Mouse (Mus musculus) kidney, adult 9 months (tissue): Measurements from ENCODE around the gene Dhrs1.

Experiments used
- DNase-seq: peaks from one replicate; pipeline ENCODE4 v3.0.0; 2022

The Dhrs1 gene

GRCm38 (mm10) chr14:55762001-55762821 is 16.7 kb upstream of the Dhrs1 start:
- peak; percentile 46 for DNase-seq

GRCm38 (mm10) chr14:55761163-55761562 is 15.7 kb upstream of the Dhrs1 start, which contains the start of gene Ltb4r2:
Gene Ltb4r2, plus strand, starts transcription at chr14:55761428.
- DNase-seq: no peak

GRCm38 (mm10) chr14:55760156-55760555 is 14.7 kb upstream of the Dhrs1 start:
- DNase-seq: peak; percentile 96

GRCm38 (mm10) chr14:55758363-55758784 is 12.9 kb upstream of the Dhrs1 start, which contains the start of gene Cideb:
Gene Cideb, minus strand, starts transcription at chr14:55758458.
- DNase-seq: peak; percentile 95

- DNase-seq: no peak
Observed at GRCm38 (mm10) chr14:55757566-55757965, 12.1 kb upstream of the Dhrs1 start.

- DNase-seq: no peak
Observed at GRCm38 (mm10) chr14:55747051-55747847, 1.8 kb upstream of the Dhrs1 start.

GRCm38 (mm10) chr14:55745861-55746237 is 359 bp upstream of the Dhrs1 start:
- no peak for DNase-seq

- DNase-seq: peak; percentile 95
Observed at GRCm38 (mm10) chr14:55743711-55744110, 1.8 kb downstream of the Dhrs1 start.

GRCm38 (mm10) chr14:55737086-55737687 is 8.3 kb downstream of the Dhrs1 start:
- DNase-seq: peak; percentile 81

- DNase-seq: no peak
Observed at GRCm38 (mm10) chr14:55735758-55736157, 9.7 kb downstream of the Dhrs1 start.

- DNase-seq: no peak
Observed at GRCm38 (mm10) chr14:55735334-55735733, 10.2 kb downstream of the Dhrs1 start.

- DNase-seq: no peak
Observed at GRCm38 (mm10) chr14:55734869-55735268, 10.6 kb downstream of the Dhrs1 start.

GRCm38 (mm10) chr14:55733889-55734288 is 11.6 kb downstream of the Dhrs1 start:
- no peak for DNase-seq

GRCm38 (mm10) chr14:55730531-55731032 is 14.9 kb downstream of the Dhrs1 start:
- no peak for DNase-seq

- no peak for DNase-seq
Observed at GRCm38 (mm10) chr14:55730116-55730515, 15.4 kb downstream of the Dhrs1 start.

- no peak for DNase-seq
Observed at GRCm38 (mm10) chr14:55727889-55728685, 17.4 kb downstream of the Dhrs1 start.

- DNase-seq: no peak
Observed at GRCm38 (mm10) chr14:55726261-55726660, 19.2 kb downstream of the Dhrs1 start.

- peak; percentile 75 for DNase-seq
Observed at GRCm38 (mm10) chr14:55724411-55724871, 21.0 kb downstream of the Dhrs1 start.

- DNase-seq: no peak
Observed at GRCm38 (mm10) chr14:55723433-55723832, 22.1 kb downstream of the Dhrs1 start.

GRCm38 (mm10) chr14:55722438-55722945 is 23.0 kb downstream of the Dhrs1 start:
- no peak for DNase-seq

GRCm38 (mm10) chr14:55721700-55722437 is 23.6 kb downstream of the Dhrs1 start, which contains the start of gene Rabggta:
Gene Rabggta, minus strand, starts transcription at chr14:55722263.
- peak; percentile 96 for DNase-seq
